Mouse (Mus musculus) olfactory bulb, adult 2 months (tissue): ENCODE measurements at regions not wholly inside any gene's neighbourhood (a gene's known extent, or its start where the extent isn't known, plus 50 kb on each side); places are given as distances from the start of the nearest gene placed in this dataset.

Experiments used
- CTCF ChIP-seq: fragments of 200-500 bp; IDR thresholded peaks from 2 replicates; pipeline ENCODE4 v1.5.1; 2012; ENCODE audit warnings: low read depth, mild to moderate bottlenecking, low read length, moderate library complexity; ENCODE audit not compliant: insufficient read depth
- POLR2A ChIP-seq: fragments of 200-500 bp; IDR thresholded peaks from 2 replicates; pipeline ENCODE4 v1.6.1; 2012; ENCODE audit warnings: mild to moderate bottlenecking, low read depth, low read length, moderate library complexity; ENCODE audit not compliant: insufficient read depth

DNA sequence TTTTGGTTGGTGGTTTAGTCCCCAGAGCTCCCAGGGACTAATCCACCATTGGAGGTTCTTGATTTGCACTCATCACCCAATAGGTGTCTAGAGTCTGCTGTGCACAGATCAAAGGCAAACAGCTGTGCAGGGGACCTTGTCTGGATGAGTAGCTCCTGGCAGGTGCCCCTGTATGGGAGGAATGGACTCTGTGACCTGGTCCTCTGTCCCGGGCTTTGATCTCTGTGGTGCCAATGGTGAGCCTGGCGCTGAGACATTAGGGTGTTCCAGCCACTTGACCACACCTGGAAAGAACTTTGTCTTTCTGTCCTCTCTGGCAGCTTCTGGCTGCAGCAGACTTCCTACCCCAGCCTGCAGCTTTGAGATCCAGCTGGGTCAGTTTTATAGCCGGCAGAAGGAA, 64.4 kb downstream of the Fam43a start:
- TF ChIP-seq CTCF (no peak), POLR2A (no peak)
